Mouse (Mus musculus): ENCODE measurements around the gene Bcan. TPM values are rescaled to one million over a fixed set of nuclear protein-coding genes. Genes with fewer than 3 reads are reported as not detected.
A peak's percentile ranks its signal among the peaks of the same experiment; 100 is the strongest.

Gene Bcan
- polyA plus RNA-seq, 1 experiment from 2014 or later, result 89.1 TPM

DNA sequence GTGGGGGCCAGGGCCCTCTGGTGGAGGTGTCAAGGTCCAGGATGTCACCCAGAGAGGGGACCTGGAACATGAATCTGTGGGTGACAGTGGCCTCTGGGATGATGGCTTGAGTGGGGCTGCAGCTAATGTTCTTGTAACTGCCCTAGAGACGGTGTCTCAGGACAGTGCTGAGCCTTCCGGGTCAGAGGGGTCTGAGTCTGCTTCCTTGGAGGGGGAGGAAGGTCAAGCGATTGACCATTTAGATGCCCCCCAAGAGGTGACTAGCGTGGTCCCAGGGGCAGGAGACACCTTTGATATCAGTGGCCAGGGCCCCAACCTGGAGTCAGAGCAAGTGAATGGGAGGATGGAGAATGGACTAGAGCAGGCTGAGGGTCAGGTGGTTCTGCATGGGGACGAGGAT lies 20.5 kb downstream of the Bcan start:
- 77% methylated on average over 5 of the region's 5 CpGs for WGBS
- no peak overlapping the region for H3K9ac ChIP-seq

GRCm38 (mm10) chr3:87974381-87974987 lies 25.5 kb downstream of the Bcan start:
- peak overlapping the region; percentile 78 for H3K4me2 ChIP-seq (replicated peaks)
- H3K27ac ChIP-seq, result peak overlapping the region; percentile 78
- ATAC-seq (ENCODE audit: low FRiP score) (peak; percentile 49), DNase-seq (ENCODE audit: low spot score) (peak; percentile 61)
- peaks cover 6% of the 10 kb centered on the region; the same call in 1 of the 2 replicates for H3K36me3 ChIP-seq (replicated peaks; ENCODE audit: control insufficient read depth, insufficient read depth)
- H3K9me3 ChIP-seq (ENCODE audit: control insufficient read depth, low read length), result no peaks in the 10 kb centered on the region
- 15% methylated on average over 12 of the region's 12 CpGs for WGBS
- peak overlapping the region; percentile 2; the same call in 1 of the 2 replicates for H3K9ac ChIP-seq
- H3K27me3 ChIP-seq (ENCODE audit: control insufficient read depth, insufficient read depth, low read length), result no peaks in the 10 kb centered on the region
- peaks cover 27% of the 10 kb centered on the region; the same call in 1 of the 2 replicates for H3K4me1 ChIP-seq (replicated peaks; ENCODE audit: control insufficient read depth, insufficient read depth, low read length)
- peak overlapping the region; percentile 3; the same call in 1 of the 2 replicates for H3K4me3 ChIP-seq (replicated peaks; ENCODE audit: low read length)

More for the DNA sequence above, 20.5 kb downstream of the Bcan start:
- ATAC-seq (ENCODE audit: low FRiP score) (no peak), DNase-seq (ENCODE audit: low spot score) (no peak)
- Histone ChIP-seq H3K4me2 (replicated peaks) (no peak overlapping the region), H3K27me3 (ENCODE audit: control insufficient read depth, insufficient read depth, low read length) (no peaks in the 10 kb centered on the region), H3K4me3 (replicated peaks; ENCODE audit: low read length) (no peak overlapping the region), H3K36me3 (replicated peaks; ENCODE audit: control insufficient read depth, insufficient read depth) (peaks cover 6% of the 10 kb centered on the region; the same call in 1 of the 2 replicates), H3K4me1 (replicated peaks; ENCODE audit: control insufficient read depth, insufficient read depth, low read length) (peaks cover 29% of the 10 kb centered on the region), H3K27ac (no peak overlapping the region), H3K9me3 (ENCODE audit: control insufficient read depth, low read length) (no peaks in the 10 kb centered on the region)

DNA sequence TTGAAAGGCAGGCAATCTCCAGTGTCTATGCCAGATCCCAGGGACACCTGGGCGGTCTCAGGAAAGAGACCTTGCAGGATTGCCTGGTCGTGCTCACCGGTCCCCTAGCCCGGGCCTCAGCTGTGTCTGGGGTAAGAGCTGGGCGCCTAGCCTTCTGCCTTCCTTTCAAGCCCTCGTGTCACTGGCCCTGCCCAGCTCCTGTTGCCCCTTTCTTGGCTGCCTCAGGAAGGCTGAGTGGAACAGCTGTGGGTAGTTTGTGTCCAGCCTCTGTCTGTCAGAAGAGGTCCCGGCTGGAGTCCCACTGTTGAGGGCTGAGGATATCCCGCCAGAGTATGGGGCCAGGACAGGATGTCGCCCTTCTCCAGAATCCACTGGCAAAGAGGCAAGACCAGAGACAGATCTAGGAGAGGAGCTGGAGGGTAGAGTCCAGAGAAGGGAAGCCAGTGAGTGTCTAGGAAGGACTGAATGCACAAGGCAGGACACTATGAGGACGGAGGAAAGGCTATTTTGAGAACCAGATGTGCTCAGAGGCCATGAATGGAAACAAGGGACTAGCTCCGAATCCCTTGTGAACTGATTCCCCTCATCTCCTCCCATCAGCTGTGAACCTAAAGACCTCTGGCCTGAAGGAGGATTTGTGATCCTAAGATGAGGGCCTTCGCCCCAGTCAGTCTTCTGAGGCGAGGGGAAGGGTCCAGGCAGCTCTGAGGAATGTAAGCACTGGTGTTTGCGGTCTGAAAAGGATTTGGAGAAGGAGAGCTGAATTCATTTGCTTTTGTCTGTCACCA lies 26.2 kb downstream of the Bcan start:
- Histone ChIP-seq H3K4me3 (replicated peaks; ENCODE audit: low read length) (peak overlapping the region; percentile 47), H3K4me1 (replicated peaks; ENCODE audit: control insufficient read depth, insufficient read depth, low read length) (peaks cover 27% of the 10 kb centered on the region; the same call in 1 of the 2 replicates), H3K36me3 (replicated peaks; ENCODE audit: control insufficient read depth, insufficient read depth) (peaks cover 6% of the 10 kb centered on the region; the same call in 1 of the 2 replicates), H3K9me3 (ENCODE audit: control insufficient read depth, low read length) (no peaks in the 10 kb centered on the region), H3K27ac (peak overlapping the region; percentile 78), H3K9ac (peak overlapping the region; percentile 69), H3K4me2 (replicated peaks) (peak overlapping the region; percentile 78), H3K27me3 (ENCODE audit: control insufficient read depth, insufficient read depth, low read length) (no peaks in the 10 kb centered on the region)
- ATAC-seq (ENCODE audit: low FRiP score) (no peak), DNase-seq (ENCODE audit: low spot score) (no peak)
- WGBS, result 13% methylated on average over 14 of the region's 14 CpGs

- Histone ChIP-seq H3K9ac (peak overlapping the region; percentile 69), H3K27ac (peak overlapping the region; percentile 78), H3K27me3 (ENCODE audit: control insufficient read depth, insufficient read depth, low read length) (no peaks in the 10 kb centered on the region), H3K36me3 (replicated peaks; ENCODE audit: control insufficient read depth, insufficient read depth) (peaks cover 6% of the 10 kb centered on the region; the same call in 1 of the 2 replicates), H3K4me1 (replicated peaks; ENCODE audit: control insufficient read depth, insufficient read depth, low read length) (peaks cover 27% of the 10 kb centered on the region; the same call in 1 of the 2 replicates), H3K9me3 (ENCODE audit: control insufficient read depth, low read length) (no peaks in the 10 kb centered on the region), H3K4me2 (replicated peaks) (peak overlapping the region; percentile 78), H3K4me3 (replicated peaks; ENCODE audit: low read length) (peak overlapping the region; percentile 47)
- ATAC-seq (ENCODE audit: low FRiP score) (no peak), DNase-seq (ENCODE audit: low spot score) (no peak)
- 13% methylated on average over 5 of the region's 5 CpGs for WGBS
Measured at GRCm38 (mm10) chr3:87972776-87973175, 27.3 kb downstream of the Bcan start.

DNA sequence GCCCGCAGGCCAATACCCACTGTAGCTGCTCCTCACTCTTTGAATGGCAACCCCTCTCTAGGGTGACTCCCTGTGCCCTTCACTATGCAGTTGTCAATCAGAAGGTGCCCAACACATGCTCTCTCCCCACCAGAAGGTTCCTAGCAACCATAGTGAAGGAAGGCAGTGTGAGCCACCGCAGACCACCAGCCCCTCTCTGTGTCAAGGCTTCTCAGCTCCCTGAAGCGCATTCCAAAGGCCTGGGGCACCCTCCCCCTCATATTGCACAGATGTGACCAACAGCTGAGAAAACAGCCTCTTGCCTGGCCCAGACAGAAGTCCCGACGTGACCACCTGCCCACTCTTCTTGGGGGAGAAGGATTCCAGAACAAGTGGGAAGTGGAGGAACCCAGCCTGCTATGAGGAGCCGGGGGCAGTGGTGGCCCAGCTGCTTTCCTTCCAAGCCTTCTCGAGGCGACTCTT lies 27.8 kb downstream of the Bcan start:
- 0 out of 2 replicates have a peak, but pooled peaks have one; percentile 68 for ATAC-seq (ENCODE audit: low FRiP score)
- peaks cover 27% of the 10 kb centered on the region; the same call in 1 of the 2 replicates for H3K4me1 ChIP-seq (replicated peaks; ENCODE audit: control insufficient read depth, insufficient read depth, low read length)
- WGBS, result 1% methylated on average over 8 of the region's 8 CpGs
- H3K27ac ChIP-seq, result peak overlapping the region; percentile 49
- H3K4me2 ChIP-seq (replicated peaks), result peak overlapping the region; percentile 78
- peaks cover 6% of the 10 kb centered on the region; the same call in 1 of the 2 replicates for H3K36me3 ChIP-seq (replicated peaks; ENCODE audit: control insufficient read depth, insufficient read depth)
- DNase-seq (ENCODE audit: low spot score), result no peak
- H3K9me3 ChIP-seq (ENCODE audit: control insufficient read depth, low read length), result no peaks in the 10 kb centered on the region
- peak overlapping the region; percentile 69 for H3K9ac ChIP-seq
- H3K4me3 ChIP-seq (replicated peaks; ENCODE audit: low read length), result peak overlapping the region; percentile 47
- no peaks in the 10 kb centered on the region for H3K27me3 ChIP-seq (ENCODE audit: control insufficient read depth, insufficient read depth, low read length)

GRCm38 (mm10) chr3:87971489-87972202 lies 28.4 kb downstream of the Bcan start:
- peak; percentile 38; the same call in 1 of the 2 replicates for ATAC-seq (ENCODE audit: low FRiP score)
- under 1% methylated on average over 52 of the region's 60 CpGs for WGBS
- H3K4me1 ChIP-seq (replicated peaks; ENCODE audit: control insufficient read depth, insufficient read depth, low read length), result peaks cover 27% of the 10 kb centered on the region; the same call in 1 of the 2 replicates
- H3K4me3 ChIP-seq (replicated peaks; ENCODE audit: low read length), result peak overlapping the region; percentile 47
- no peaks in the 10 kb centered on the region for H3K27me3 ChIP-seq (ENCODE audit: control insufficient read depth, insufficient read depth, low read length)
- peak overlapping the region; percentile 44 for H3K27ac ChIP-seq
- H3K9ac ChIP-seq, result peak overlapping the region; percentile 69
- H3K4me2 ChIP-seq (replicated peaks), result peak overlapping the region; percentile 78
- peaks cover 6% of the 10 kb centered on the region; the same call in 1 of the 2 replicates for H3K36me3 ChIP-seq (replicated peaks; ENCODE audit: control insufficient read depth, insufficient read depth)
- no peak for DNase-seq (ENCODE audit: low spot score)
- H3K9me3 ChIP-seq (ENCODE audit: control insufficient read depth, low read length), result no peaks in the 10 kb centered on the region

- WGBS, result 0% methylated on average over 44 of the region's 44 CpGs
- H3K4me1 ChIP-seq (replicated peaks; ENCODE audit: control insufficient read depth, insufficient read depth, low read length), result peaks cover 27% of the 10 kb centered on the region; the same call in 1 of the 2 replicates
- H3K36me3 ChIP-seq (replicated peaks; ENCODE audit: control insufficient read depth, insufficient read depth), result peaks cover 5% of the 10 kb centered on the region; the same call in 1 of the 2 replicates
- no peaks in the 10 kb centered on the region for H3K9me3 ChIP-seq (ENCODE audit: control insufficient read depth, low read length)
- no peaks in the 10 kb centered on the region for H3K27me3 ChIP-seq (ENCODE audit: control insufficient read depth, insufficient read depth, low read length)
- H3K9ac ChIP-seq, result peak within 1 kb of the TSS; percentile 69
- peak within 1 kb of the TSS; percentile 44 for H3K27ac ChIP-seq
- peak within 1 kb of the TSS; percentile 47 for H3K4me3 ChIP-seq (replicated peaks; ENCODE audit: low read length)
- ATAC-seq (ENCODE audit: low FRiP score), result peak; percentile 44
- peak within 1 kb of the TSS; percentile 78 for H3K4me2 ChIP-seq (replicated peaks)
- peak; percentile 82 for DNase-seq (ENCODE audit: low spot score)
Measured at GRCm38 (mm10) chr3:87970939-87971488, 29.0 kb downstream of the Bcan start, which contains the start of gene Nes. Nes (plus strand) TSS chr3:87971078.

DNA sequence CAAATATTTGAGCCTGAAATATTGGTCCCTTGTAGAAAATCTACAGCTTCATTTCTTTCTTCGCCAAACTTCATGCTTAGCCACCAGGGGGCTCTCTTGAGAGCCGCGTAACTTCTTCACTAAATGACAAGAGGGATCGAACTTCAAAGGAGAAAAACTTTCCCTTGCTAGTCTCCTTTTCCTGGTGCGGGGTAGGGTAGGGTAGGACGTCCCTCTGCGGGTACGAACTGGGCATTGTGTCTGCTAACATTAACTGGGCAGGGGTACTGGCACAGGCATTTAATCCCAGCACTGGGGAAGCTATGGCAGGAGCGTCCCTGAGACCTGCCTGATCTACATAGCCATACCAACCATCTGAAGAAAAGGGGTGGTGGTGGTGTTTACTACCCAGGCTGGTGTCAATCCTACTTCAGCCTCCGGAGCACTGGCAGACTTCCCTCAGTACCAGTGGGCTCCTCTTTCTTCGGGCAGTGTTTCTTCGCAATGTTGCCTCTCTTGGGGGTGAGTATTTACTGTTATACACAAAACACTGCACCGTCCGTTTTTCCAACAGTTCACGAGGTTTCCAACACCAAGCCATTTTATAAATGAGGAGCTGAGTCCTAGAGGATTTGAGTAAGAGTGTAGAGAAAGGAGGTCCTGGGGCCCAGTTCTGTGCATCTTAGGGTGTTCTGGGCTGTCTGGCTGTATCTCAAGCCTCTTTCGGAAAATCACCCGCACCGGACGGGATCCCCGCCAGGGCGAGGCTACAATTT lies 29.7 kb downstream of the Bcan start:
- ATAC-seq (ENCODE audit: low FRiP score), result no peak
- Histone ChIP-seq H3K27me3 (ENCODE audit: control insufficient read depth, insufficient read depth, low read length) (no peaks in the 10 kb centered on the region), H3K27ac (no peak overlapping the region), H3K4me1 (replicated peaks; ENCODE audit: control insufficient read depth, insufficient read depth, low read length) (peaks cover 27% of the 10 kb centered on the region; the same call in 1 of the 2 replicates), H3K36me3 (replicated peaks; ENCODE audit: control insufficient read depth, insufficient read depth) (no peaks in the 10 kb centered on the region), H3K4me3 (replicated peaks; ENCODE audit: low read length) (peak overlapping the region; percentile 47), H3K9ac (no peak overlapping the region), H3K9me3 (ENCODE audit: control insufficient read depth, low read length) (no peaks in the 10 kb centered on the region), H3K4me2 (replicated peaks) (peak overlapping the region; percentile 78)
- WGBS, result under 1% methylated on average over 21 of the region's 21 CpGs
- peak; percentile 79 for DNase-seq (ENCODE audit: low spot score)

All from hindbrain, embryonic 14.5 days (tissue).